Mouse (Mus musculus): ENCODE measurements around the gene Mex3b. TPM values are rescaled to one million over a fixed set of nuclear protein-coding genes. Genes with fewer than 3 reads are reported as not detected.

Mex3b gene
- polyA plus RNA-seq, 1 experiment from 2014 or later, result 11.8 TPM

DNA sequence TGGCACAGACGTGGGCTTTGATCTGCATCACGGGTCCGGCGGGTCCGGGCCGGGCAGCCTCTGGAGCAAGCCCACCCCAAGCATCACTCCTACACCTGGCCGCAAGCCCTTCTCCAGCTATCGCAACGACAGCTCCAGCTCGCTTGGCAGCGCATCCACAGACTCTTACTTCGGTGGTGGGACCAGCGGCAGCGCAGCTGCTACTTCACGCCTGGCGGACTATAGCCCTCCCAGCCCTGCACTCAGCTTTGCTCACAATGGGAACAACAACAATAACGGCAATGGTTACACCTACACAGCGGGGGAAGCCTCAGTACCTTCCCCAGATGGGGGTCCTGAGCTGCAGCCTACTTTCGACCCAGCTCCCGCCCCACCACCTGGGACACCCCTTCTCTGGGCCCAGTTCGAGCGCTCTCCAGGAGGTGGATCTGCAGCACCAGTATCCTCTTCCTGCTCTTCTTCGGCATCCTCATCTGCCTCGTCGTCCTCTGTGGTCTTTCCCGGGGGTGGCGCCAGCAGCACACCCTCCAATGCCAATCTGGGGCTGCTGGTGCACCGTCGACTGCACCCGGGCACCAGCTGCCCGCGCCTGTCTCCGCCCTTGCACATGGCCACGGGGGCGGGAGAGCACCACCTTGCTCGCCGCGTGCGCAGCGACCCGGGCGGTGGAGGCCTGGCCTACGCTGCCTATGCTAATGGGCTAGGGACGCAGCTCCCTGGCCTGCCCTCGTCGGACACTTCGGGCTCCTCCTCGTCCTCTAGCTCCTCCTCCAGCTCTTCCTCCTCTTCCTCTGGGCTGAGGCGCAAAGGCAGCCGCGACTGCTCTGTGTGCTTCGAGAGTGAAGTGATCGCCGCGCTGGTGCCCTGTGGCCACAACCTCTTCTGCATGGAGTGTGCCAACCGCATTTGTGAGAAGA is 2.4 kb downstream of the Mex3b start:
- DNase-seq (ENCODE audit: low spot score) (peak; percentile 77), ATAC-seq (replicated peaks; ENCODE audit: low FRiP score, low TSS enrichment, low read depth) (no peak)
- Histone ChIP-seq H3K36me3 (ENCODE audit: control insufficient read depth, insufficient read depth, low read length) (peaks cover 14% of the 10 kb centered on the region; the same call in 1 of the 2 replicates), H3K4me3 (ENCODE audit: low read depth, low read length) (peak overlapping the region; percentile 92), H3K4me2 (ENCODE audit: low read length) (peak overlapping the region; percentile 98), H3K27me3 (replicated peaks; ENCODE audit: control insufficient read depth, insufficient read depth, low read length) (no peaks in the 10 kb centered on the region), H3K27ac (ENCODE audit: low read depth) (peak overlapping the region; percentile 27; the same call in 1 of the 2 replicates), H3K4me1 (replicated peaks; ENCODE audit: control insufficient read depth, insufficient read depth, low read length) (peaks cover 13% of the 10 kb centered on the region), H3K9me3 (ENCODE audit: control insufficient read depth, low read length) (no peaks in the 10 kb centered on the region), H3K9ac (ENCODE audit: low read length) (peak overlapping the region; percentile 98)
- 8% methylated on average over 53 of the region's 56 CpGs for WGBS

DNA sequence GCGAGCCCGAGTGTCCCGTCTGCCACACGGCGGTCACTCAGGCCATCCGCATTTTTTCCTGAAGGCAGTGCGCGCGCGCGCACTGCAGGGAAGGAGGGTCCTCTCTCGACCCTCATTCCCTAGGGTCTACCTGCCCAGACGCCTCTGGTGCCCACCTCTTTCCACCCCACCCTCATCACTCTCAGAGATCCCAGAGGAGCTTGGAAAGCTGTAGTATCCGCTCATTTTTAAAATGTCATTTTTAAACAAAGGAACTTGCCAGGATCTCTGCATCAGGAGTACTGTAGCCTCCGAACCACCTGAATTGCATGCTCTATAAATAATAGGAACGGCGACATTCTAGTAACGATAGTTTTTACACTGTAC is 3.0 kb downstream of the Mex3b start:
- 31% methylated on average over 18 of the region's 18 CpGs for WGBS
- Histone ChIP-seq H3K27ac (ENCODE audit: low read depth) (no peak overlapping the region), H3K27me3 (replicated peaks; ENCODE audit: control insufficient read depth, insufficient read depth, low read length) (no peaks in the 10 kb centered on the region), H3K4me2 (ENCODE audit: low read length) (peak overlapping the region; percentile 98), H3K4me3 (ENCODE audit: low read depth, low read length) (peak overlapping the region; percentile 92), H3K9me3 (ENCODE audit: control insufficient read depth, low read length) (no peaks in the 10 kb centered on the region), H3K9ac (ENCODE audit: low read length) (peak overlapping the region; percentile 98), H3K36me3 (ENCODE audit: control insufficient read depth, insufficient read depth, low read length) (peaks cover 14% of the 10 kb centered on the region; the same call in 1 of the 2 replicates), H3K4me1 (replicated peaks; ENCODE audit: control insufficient read depth, insufficient read depth, low read length) (peaks cover 12% of the 10 kb centered on the region)
- ATAC-seq (replicated peaks; ENCODE audit: low FRiP score, low TSS enrichment, low read depth) (no peak), DNase-seq (ENCODE audit: low spot score) (no peak)

GRCm38 (mm10) chr7:82876551-82876950 is 9.4 kb downstream of the Mex3b start:
- Histone ChIP-seq H3K9ac (ENCODE audit: low read length) (no peak overlapping the region), H3K9me3 (ENCODE audit: control insufficient read depth, low read length) (no peaks in the 10 kb centered on the region), H3K4me2 (ENCODE audit: low read length) (no peak overlapping the region), H3K27ac (ENCODE audit: low read depth) (no peak overlapping the region), H3K36me3 (ENCODE audit: control insufficient read depth, insufficient read depth, low read length) (no peaks in the 10 kb centered on the region), H3K27me3 (replicated peaks; ENCODE audit: control insufficient read depth, insufficient read depth, low read length) (no peaks in the 10 kb centered on the region), H3K4me1 (replicated peaks; ENCODE audit: control insufficient read depth, insufficient read depth, low read length) (no peaks in the 10 kb centered on the region; the same call in 1 of the 2 replicates), H3K4me3 (ENCODE audit: low read depth, low read length) (no peak overlapping the region)
- ATAC-seq (replicated peaks; ENCODE audit: low FRiP score, low TSS enrichment, low read depth) (no peak), DNase-seq (ENCODE audit: low spot score) (no peak)
- WGBS, result 79% methylated on average over 5 of the region's 5 CpGs

DNA sequence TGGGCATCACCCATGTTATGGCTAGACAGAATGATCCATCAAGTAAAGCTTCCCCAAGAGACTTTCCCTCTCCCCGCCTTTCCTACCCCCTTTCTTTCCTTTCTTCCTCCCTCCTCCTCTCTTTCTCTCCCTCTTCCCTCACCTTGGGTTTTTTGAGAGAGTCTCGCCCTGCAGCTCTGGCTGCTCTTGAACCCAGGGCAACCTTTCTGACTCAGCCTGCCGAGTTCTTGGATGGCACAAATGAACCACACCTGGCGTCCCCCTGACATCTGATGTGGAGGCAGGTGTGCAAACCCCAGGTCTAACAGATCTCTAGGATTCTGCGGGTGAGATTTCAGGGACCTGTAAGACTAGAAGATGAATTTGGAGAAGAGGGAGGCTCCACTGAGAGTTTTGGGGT is 12.9 kb downstream of the Mex3b start:
- Histone ChIP-seq H3K27me3 (replicated peaks; ENCODE audit: control insufficient read depth, insufficient read depth, low read length) (no peaks in the 10 kb centered on the region), H3K27ac (ENCODE audit: low read depth) (no peak overlapping the region), H3K9me3 (ENCODE audit: control insufficient read depth, low read length) (no peaks in the 10 kb centered on the region), H3K9ac (ENCODE audit: low read length) (no peak overlapping the region), H3K4me1 (replicated peaks; ENCODE audit: control insufficient read depth, insufficient read depth, low read length) (no peaks in the 10 kb centered on the region), H3K4me3 (ENCODE audit: low read depth, low read length) (no peak overlapping the region), H3K4me2 (ENCODE audit: low read length) (no peak overlapping the region), H3K36me3 (ENCODE audit: control insufficient read depth, insufficient read depth, low read length) (no peaks in the 10 kb centered on the region)
- no peak for ATAC-seq (replicated peaks; ENCODE audit: low FRiP score, low TSS enrichment, low read depth)
- DNase-seq (ENCODE audit: low spot score), result no peak
- WGBS, result 84% methylated on average over 5 of the region's 5 CpGs

DNA sequence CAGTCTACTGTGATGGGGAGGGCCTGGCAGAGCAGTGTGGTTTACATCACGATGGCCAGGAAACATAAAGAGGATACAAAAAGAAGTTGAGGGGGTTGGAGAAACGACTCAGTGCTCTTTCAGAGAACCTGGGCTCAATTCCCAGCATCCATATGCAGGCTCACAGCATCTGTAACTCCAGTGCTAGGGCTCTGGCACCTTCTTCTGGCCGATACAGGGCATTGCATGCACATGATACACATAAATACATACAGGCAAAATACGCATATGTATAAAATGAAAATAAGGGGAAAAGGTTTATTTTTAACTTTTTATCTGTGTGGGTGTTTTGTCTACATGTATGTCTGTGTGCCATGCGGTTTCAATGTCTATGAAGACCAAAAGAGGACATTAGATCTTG is 13.6 kb downstream of the Mex3b start:
- no peak for ATAC-seq (replicated peaks; ENCODE audit: low FRiP score, low TSS enrichment, low read depth)

DNA sequence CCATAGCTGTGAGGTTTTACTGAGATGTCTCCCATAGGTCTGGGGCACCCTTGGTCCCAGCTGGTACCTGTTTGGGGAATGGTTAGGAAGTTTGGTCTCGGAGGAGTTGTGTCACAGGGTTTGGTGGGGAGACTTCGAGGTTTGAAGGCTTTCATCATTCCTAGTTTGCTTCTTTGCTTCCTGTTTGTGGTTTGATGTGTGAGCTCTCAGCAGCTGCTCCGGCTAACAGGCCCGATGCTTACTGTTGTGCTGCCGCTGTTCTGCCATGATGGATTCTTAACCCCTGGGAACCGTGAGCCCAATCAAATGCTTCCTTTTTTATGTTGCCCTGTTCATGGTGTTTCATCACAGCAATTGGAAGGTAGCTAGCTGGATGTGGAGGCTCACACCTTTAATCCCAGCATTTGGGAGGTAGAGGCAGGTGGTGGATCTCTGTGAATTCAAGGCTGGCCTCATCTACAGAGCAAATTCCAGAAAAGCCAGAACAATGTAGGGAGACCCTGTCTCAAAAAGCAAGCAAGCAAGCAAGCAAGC is 23.3 kb downstream of the Mex3b start:
- Histone ChIP-seq H3K4me2 (ENCODE audit: low read length) (no peak overlapping the region), H3K4me1 (replicated peaks; ENCODE audit: control insufficient read depth, insufficient read depth, low read length) (0 out of 2 replicates have a peak, but pooled peaks cover under 1% of the 10 kb centered on the region), H3K27me3 (replicated peaks; ENCODE audit: control insufficient read depth, insufficient read depth, low read length) (no peaks in the 10 kb centered on the region), H3K4me3 (ENCODE audit: low read depth, low read length) (no peak overlapping the region), H3K27ac (ENCODE audit: low read depth) (no peak overlapping the region), H3K36me3 (ENCODE audit: control insufficient read depth, insufficient read depth, low read length) (no peaks in the 10 kb centered on the region), H3K9ac (ENCODE audit: low read length) (no peak overlapping the region), H3K9me3 (ENCODE audit: control insufficient read depth, low read length) (no peaks in the 10 kb centered on the region)
- no peak for DNase-seq (ENCODE audit: low spot score)
- ATAC-seq (replicated peaks; ENCODE audit: low FRiP score, low TSS enrichment, low read depth), result no peak
- 64% methylated on average over 6 of the region's 6 CpGs for WGBS

More for the DNA sequence above, 13.6 kb downstream of the Mex3b start:
- H3K4me3 ChIP-seq (ENCODE audit: low read depth, low read length), result no peak overlapping the region
- WGBS, result 84% methylated on average over 5 of the region's 5 CpGs
- no peaks in the 10 kb centered on the region for H3K27me3 ChIP-seq (replicated peaks; ENCODE audit: control insufficient read depth, insufficient read depth, low read length)
- no peaks in the 10 kb centered on the region for H3K9me3 ChIP-seq (ENCODE audit: control insufficient read depth, low read length)
- H3K4me1 ChIP-seq (replicated peaks; ENCODE audit: control insufficient read depth, insufficient read depth, low read length), result no peaks in the 10 kb centered on the region
- H3K9ac ChIP-seq (ENCODE audit: low read length), result no peak overlapping the region
- no peak overlapping the region for H3K4me2 ChIP-seq (ENCODE audit: low read length)
- no peaks in the 10 kb centered on the region for H3K36me3 ChIP-seq (ENCODE audit: control insufficient read depth, insufficient read depth, low read length)
- no peak overlapping the region for H3K27ac ChIP-seq (ENCODE audit: low read depth)
- DNase-seq (ENCODE audit: low spot score), result no peak

GRCm38 (mm10) chr7:82890875-82891515 is 23.9 kb downstream of the Mex3b start:
- Histone ChIP-seq H3K4me3 (ENCODE audit: low read depth, low read length) (no peak overlapping the region), H3K9ac (ENCODE audit: low read length) (no peak overlapping the region), H3K27me3 (replicated peaks; ENCODE audit: control insufficient read depth, insufficient read depth, low read length) (no peaks in the 10 kb centered on the region), H3K4me1 (replicated peaks; ENCODE audit: control insufficient read depth, insufficient read depth, low read length) (peaks cover 4% of the 10 kb centered on the region; the same call in 1 of the 2 replicates), H3K36me3 (ENCODE audit: control insufficient read depth, insufficient read depth, low read length) (no peaks in the 10 kb centered on the region), H3K9me3 (ENCODE audit: control insufficient read depth, low read length) (no peaks in the 10 kb centered on the region), H3K4me2 (ENCODE audit: low read length) (no peak overlapping the region), H3K27ac (ENCODE audit: low read depth) (no peak overlapping the region)
- no peak for ATAC-seq (replicated peaks; ENCODE audit: low FRiP score, low TSS enrichment, low read depth)
- WGBS, result 19% methylated on average over 1 of the region's 1 CpGs
- DNase-seq (ENCODE audit: low spot score), result no peak

GRCm38 (mm10) chr7:82894366-82894765 is 27.2 kb downstream of the Mex3b start:
- H3K27me3 ChIP-seq (replicated peaks; ENCODE audit: control insufficient read depth, insufficient read depth, low read length), result no peaks in the 10 kb centered on the region
- H3K36me3 ChIP-seq (ENCODE audit: control insufficient read depth, insufficient read depth, low read length), result no peaks in the 10 kb centered on the region
- H3K9me3 ChIP-seq (ENCODE audit: control insufficient read depth, low read length), result no peaks in the 10 kb centered on the region
- H3K4me1 ChIP-seq (replicated peaks; ENCODE audit: control insufficient read depth, insufficient read depth, low read length), result peaks cover 4% of the 10 kb centered on the region; the same call in 1 of the 2 replicates
- no peak overlapping the region for H3K4me3 ChIP-seq (ENCODE audit: low read depth, low read length)
- no peak for DNase-seq (ENCODE audit: low spot score)
- 28% methylated on average over 1 of the region's 1 CpGs for WGBS
- H3K9ac ChIP-seq (ENCODE audit: low read length), result no peak overlapping the region
- no peak for ATAC-seq (replicated peaks; ENCODE audit: low FRiP score, low TSS enrichment, low read depth)
- no peak overlapping the region for H3K27ac ChIP-seq (ENCODE audit: low read depth)
- H3K4me2 ChIP-seq (ENCODE audit: low read length), result no peak overlapping the region
